Mouse (Mus musculus) testis, adult 2 months (tissue): Measurements from ENCODE around the gene Gpx4. TPM values are rescaled to one million over a fixed set of nuclear protein-coding genes. Genes with fewer than 3 reads are reported as not detected.
"Not testable (repeated sequence)": the region's sequence is repeated elsewhere in the genome, so short reads cannot be mapped to it uniquely, and the experiment has no call there.

ENCODE experiments used
- H3K27ac ChIP-seq: fragments of 200-500 bp; 2 replicates; pipeline ENCODE4 v1.5.1; 2012; ENCODE audit warnings: low read depth, low read length; ENCODE audit not compliant: control insufficient read depth, insufficient read depth
- H3K27me3 ChIP-seq: fragments of 200-500 bp; 2 replicates; pipeline ENCODE4 v1.6.1; 2012; ENCODE audit warnings: mild to moderate bottlenecking, low read length, moderate library complexity; ENCODE audit not compliant: control insufficient read depth, insufficient read depth
- H3K36me3 ChIP-seq: fragments of 200-500 bp; 2 replicates; pipeline ENCODE4 v1.6.1; 2012; ENCODE audit warnings: mild to moderate bottlenecking, low read length; ENCODE audit not compliant: control insufficient read depth, insufficient read depth
- H3K4me1 ChIP-seq: fragments of 200-500 bp; 2 replicates; pipeline ENCODE4 v1.6.1; 2012; ENCODE audit warnings: low read length; ENCODE audit not compliant: control insufficient read depth, insufficient read depth
- H3K4me3 ChIP-seq: fragments of 200-500 bp; 2 replicates; pipeline ENCODE4 v1.5.1; 2012; ENCODE audit warnings: low read depth, mild to moderate bottlenecking, low read length, moderate library complexity, mixed read lengths; ENCODE audit not compliant: control insufficient read depth
- CTCF ChIP-seq: fragments of 200-500 bp; IDR thresholded peaks from 2 replicates; pipeline ENCODE4 v1.5.1; 2012; ENCODE audit warnings: low read depth, mild to moderate bottlenecking, inconsistent platforms, low read length, moderate library complexity; ENCODE audit not compliant: control insufficient read depth, insufficient read depth, insufficient replicate concordance
- POLR2A ChIP-seq: fragments of 200-500 bp; IDR thresholded peaks from 2 replicates; pipeline ENCODE4 v1.6.1; 2012; ENCODE audit warnings: low read depth, mild to moderate bottlenecking, inconsistent platforms, low read length, moderate library complexity; ENCODE audit not compliant: control insufficient read depth
- polyA plus RNA-seq: library from polyadenylated mRNA; depleted of rRNA; stranded (reverse); fragments of >200 nt; gene quantifications from 2 replicates; pipeline ENCODE4 v1.2.3, GENCODE M21; 2012

The Gpx4 gene
- polyA plus RNA-seq, 1 experiment, result 3,516 TPM

DNA sequence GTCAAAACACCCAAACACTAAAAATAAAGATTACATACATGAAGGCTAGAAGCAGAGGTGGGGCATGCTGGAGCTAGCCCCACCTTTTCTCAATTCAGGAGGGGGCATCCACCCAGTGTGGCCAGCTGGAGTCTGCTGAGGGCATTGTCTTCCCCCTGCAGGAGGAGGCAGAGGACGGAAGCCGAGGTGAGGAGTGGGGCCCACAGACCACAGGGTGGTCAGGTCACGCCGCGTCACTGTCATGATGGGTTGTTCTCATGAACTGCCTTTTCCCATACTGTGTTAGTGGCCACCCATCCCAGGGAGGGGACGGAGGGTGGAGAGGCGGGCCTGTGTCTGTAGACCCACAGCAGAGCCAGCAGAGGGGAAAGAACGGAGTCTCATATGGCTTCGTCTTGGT is 16.8 kb upstream of the Gpx4 start:
- Histone ChIP-seq H3K4me1 (peaks cover 15% of the 10 kb centered on the region), H3K27me3 (no peaks in the 10 kb centered on the region), H3K27ac (no peak overlapping the region), H3K36me3 (no peaks in the 10 kb centered on the region), H3K4me3 (no peak overlapping the region)
- TF ChIP-seq CTCF (no peak), POLR2A (no peak)

DNA sequence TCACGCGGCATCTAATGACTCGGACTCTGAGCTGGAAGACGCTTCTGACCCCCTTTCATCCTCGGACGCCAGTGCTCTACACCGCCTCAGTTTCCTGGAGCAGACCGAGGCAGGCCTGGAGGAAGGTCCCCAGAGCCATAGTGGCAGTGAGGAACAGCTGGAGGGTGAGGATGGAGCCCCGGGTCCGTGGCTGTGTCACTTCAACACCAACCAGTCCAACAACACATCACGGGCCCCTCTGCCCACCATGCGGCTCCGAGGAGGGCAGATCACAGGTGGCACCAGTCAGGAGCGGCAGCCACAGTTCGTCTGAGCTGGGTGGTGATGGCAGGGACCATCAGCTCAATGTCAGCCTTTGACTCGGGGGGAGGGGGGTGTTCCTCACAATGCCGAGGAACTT is 16.2 kb upstream of the Gpx4 start:
- Histone ChIP-seq H3K36me3 (no peaks in the 10 kb centered on the region), H3K4me3 (no peak overlapping the region), H3K4me1 (peaks cover 14% of the 10 kb centered on the region), H3K27ac (no peak overlapping the region), H3K27me3 (no peaks in the 10 kb centered on the region)
- TF ChIP-seq POLR2A (no peak), CTCF (no peak)

DNA sequence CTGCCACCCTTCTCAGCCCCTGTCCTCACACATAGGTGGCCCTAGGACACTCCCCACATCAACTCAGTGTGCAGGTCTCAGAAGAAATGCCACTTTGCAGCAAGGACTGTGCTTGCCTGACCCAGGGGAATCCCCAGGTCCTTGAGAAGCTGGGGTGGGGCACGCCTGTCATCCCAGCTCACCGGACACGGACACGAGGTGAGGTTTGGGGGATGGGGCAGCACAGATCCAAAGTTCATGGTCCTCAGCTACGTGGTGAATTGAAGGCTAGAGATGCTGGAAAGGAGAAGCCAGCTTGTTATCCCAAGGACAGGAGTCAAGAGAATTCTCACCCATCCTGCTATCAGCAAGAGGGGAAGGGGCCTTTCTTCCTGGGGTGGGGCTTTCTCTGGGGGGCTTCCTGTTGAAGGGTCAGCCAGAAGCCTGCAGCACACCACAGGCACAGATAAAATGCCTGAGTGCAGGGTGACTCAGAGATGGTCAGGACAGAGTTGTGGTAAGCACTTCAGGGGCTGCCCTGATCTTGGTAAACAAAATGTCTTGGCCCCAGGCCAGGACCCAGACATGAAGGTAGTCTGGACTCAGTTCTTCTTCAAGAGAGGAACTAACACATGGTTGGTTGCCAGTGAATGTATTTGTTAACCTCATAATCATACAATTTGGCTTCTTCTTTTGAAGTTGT is 14.0 kb upstream of the Gpx4 start:
- TF ChIP-seq CTCF, result no peak
- TF ChIP-seq POLR2A, result no peak
- H3K4me1 ChIP-seq, result peaks cover 9% of the 10 kb centered on the region
- no peak overlapping the region for H3K27ac ChIP-seq
- no peaks in the 10 kb centered on the region for H3K36me3 ChIP-seq
- no peak overlapping the region for H3K4me3 ChIP-seq
- H3K27me3 ChIP-seq, result no peaks in the 10 kb centered on the region

- H3K36me3 ChIP-seq, result no peaks in the 10 kb centered on the region
- no peak overlapping the region for H3K4me3 ChIP-seq
- peak; percentile 31; the same call in 1 of the 2 replicates for TF ChIP-seq CTCF
- no peak for TF ChIP-seq POLR2A
- peak overlapping the region; percentile 37; the same call in 1 of the 2 replicates for H3K27ac ChIP-seq
- no peaks in the 10 kb centered on the region for H3K27me3 ChIP-seq
- H3K4me1 ChIP-seq, result peaks cover 8% of the 10 kb centered on the region
Observed at GRCm38 (mm10) chr10:80033511-80034391, 13.2 kb upstream of the Gpx4 start.

DNA sequence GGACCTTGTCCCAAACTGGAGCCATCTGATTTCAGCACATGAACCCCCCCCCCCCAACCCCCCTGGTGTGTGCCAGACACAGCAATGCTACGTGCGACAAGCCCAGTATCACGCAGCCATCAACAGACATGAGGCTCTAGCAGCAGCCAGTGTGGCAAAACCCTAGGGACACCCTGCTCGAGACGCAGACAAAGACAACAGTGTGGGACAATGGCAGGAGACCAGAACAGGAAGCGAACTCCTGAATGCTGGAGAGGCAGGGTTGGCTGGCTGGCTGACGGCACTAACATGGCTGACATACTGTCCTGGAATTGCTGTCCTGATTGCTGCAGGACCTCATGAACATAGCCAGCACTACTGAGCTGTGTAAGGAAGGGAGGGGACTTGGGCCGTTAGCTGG is 11.8 kb upstream of the Gpx4 start:
- TF ChIP-seq CTCF, result no peak
- TF ChIP-seq POLR2A, result no peak
- Histone ChIP-seq H3K36me3 (no peaks in the 10 kb centered on the region), H3K27me3 (no peaks in the 10 kb centered on the region), H3K4me1 (peaks cover 7% of the 10 kb centered on the region), H3K27ac (no peak overlapping the region), H3K4me3 (no peak overlapping the region)

DNA sequence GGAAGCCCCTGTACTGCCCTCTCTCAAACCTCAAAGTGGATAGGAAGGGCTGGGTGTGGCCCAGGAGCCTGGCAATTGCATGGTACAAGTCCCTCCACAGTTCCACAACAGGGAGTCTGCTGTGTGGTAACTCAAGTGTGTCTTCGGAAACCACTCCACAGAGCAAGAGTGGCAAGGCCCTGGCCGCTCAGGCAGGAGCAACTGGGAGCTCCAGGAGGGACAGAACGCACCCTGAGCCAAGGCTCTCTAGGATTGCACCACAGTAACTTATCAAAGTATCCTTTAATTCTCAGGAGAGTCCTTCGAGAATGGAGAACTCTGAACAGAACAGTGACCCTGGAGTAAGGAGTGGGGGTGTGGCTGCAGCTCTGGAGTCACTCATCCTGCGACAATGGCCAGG is 11.3 kb upstream of the Gpx4 start:
- TF ChIP-seq POLR2A, result no peak
- Histone ChIP-seq H3K27ac (no peak overlapping the region), H3K36me3 (no peaks in the 10 kb centered on the region), H3K27me3 (no peaks in the 10 kb centered on the region), H3K4me3 (no peak overlapping the region), H3K4me1 (peaks cover 7% of the 10 kb centered on the region)

- Histone ChIP-seq H3K36me3 (no peaks in the 10 kb centered on the region), H3K4me1 (peaks cover 7% of the 10 kb centered on the region), H3K27ac (no peak overlapping the region), H3K4me3 (no peak overlapping the region), H3K27me3 (no peaks in the 10 kb centered on the region)
- TF ChIP-seq CTCF (no peak), POLR2A (no peak)
Observed at GRCm38 (mm10) chr10:80036832-80037231, 10.1 kb upstream of the Gpx4 start.

DNA sequence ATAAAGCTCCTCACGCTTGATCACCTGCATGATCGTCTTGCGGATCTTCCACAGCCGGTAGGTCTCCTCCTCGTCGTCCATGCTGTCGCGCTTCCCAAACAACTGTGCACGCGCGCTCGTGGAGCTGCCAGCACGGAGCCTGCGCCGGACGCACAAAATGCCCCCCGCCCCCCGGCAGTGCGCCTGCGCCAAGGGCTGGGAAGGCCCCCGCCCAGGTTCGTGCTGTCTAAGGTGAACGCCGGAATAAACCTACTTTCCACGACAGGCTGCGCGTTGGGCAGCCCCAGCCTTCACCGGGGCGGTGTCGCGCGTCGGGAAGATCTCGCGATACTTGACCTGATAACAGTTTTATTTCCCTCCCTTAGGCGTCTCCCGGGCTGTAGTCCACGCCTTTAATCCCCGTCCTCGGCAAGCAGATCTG is 7.4 kb upstream of the Gpx4 start, which contains the start of gene Polr2e:
Gene Polr2e (minus strand): TSS at position 237 of the 421 bp plus-strand sequence.
- H3K4me1 ChIP-seq, result peaks cover 7% of the 10 kb centered on the region
- H3K4me3 ChIP-seq, result peak within 1 kb of the TSS; percentile 92
- no peaks in the 10 kb centered on the region for H3K36me3 ChIP-seq
- no peaks in the 10 kb centered on the region for H3K27me3 ChIP-seq
- H3K27ac ChIP-seq, result peak within 1 kb of the TSS; percentile 77
- peak; percentile 89 for TF ChIP-seq POLR2A
- TF ChIP-seq CTCF, result no peak

GRCm38 (mm10) chr10:80041409-80042060 is 5.4 kb upstream of the Gpx4 start:
- H3K27ac ChIP-seq, H3K27me3 ChIP-seq, H3K4me3 ChIP-seq, H3K36me3 ChIP-seq, H3K4me1 ChIP-seq: not testable (repeated sequence)
